Mouse (Mus musculus): ENCODE measurements around the gene Odf4.
"Not testable (repeated sequence)": the region's sequence is repeated elsewhere in the genome, so short reads cannot be mapped to it uniquely, and the experiment has no call there.

Odf4 gene

DNA sequence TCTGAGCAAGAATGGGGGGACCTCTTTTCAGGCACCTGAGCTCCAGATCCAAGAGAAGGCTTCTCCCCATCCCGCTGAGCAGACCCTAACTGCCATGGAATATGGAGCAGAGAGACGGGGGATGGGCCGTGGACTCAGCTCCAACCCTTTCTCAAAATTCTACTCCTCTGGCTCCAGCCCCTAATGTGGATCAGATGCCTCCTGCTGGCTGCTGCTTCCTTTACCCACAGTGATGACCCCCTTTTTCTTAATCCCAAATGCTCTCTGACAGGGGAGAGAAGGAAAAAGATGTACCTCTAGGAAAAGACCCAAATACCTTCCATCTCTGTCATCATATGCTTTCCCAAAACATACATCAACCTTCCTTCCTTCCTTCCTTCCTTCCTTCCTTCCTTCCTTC, at the start of gene Odf4:
Gene Odf4 (minus strand): TSS at position 101 of the 400 bp plus-strand sequence.
- DNase-seq (ENCODE audit: low spot score), result no peak

GRCm38 (mm10) chr11:68975601-68976000, 48.7 kb upstream of the Odf4 start:
- no peak for DNase-seq (ENCODE audit: low spot score)

DNA sequence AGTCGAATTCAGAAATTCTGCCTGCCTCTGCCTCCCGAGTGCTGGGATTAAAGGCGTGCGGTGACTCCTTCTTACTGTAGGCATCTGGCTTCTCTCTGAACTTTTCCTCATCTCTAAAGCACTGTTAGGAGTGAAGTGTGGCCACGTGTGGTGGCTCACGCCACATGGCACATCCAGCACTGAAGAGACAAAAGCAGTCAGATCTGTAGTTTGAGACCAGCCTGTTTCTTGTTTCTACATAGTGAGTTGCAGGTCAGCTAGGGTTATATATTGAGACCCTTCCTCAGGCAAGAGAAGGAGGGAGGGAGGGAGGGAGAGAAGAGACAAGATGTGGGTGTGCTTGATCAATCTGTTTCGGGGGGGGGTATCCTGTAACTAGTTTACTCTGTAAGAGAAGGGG, 48.2 kb upstream of the Odf4 start, which contains the start of gene Rangrf:
Gene Rangrf (minus strand): TSS at position 101 of the 400 bp plus-strand sequence.
- DNase-seq (ENCODE audit: low spot score), result no peak

DNA sequence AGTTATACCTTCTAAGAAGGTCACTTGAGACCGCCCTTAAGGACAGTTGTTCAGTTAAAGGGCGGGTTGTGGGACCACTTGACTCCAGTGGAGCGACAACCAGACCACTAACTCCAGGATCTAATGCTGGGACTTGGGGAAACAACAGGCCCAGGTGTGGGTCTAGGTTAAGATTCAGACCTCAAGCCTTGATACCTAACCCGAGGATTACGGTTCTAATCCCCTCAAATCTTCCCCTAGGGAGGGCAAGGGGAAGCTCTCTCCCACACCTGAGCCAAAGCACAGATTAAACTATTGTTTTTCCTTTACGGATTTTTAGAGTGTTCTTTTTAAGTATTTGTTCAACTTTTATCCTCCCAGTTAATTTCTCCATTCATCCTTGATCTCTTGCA, 47.2 kb upstream of the Odf4 start:
- DNase-seq (ENCODE audit: low spot score), result no peak

GRCm38 (mm10) chr11:68973250-68974058, 46.6 kb upstream of the Odf4 start:
- peak; percentile 86 for DNase-seq (ENCODE audit: low spot score)

DNA sequence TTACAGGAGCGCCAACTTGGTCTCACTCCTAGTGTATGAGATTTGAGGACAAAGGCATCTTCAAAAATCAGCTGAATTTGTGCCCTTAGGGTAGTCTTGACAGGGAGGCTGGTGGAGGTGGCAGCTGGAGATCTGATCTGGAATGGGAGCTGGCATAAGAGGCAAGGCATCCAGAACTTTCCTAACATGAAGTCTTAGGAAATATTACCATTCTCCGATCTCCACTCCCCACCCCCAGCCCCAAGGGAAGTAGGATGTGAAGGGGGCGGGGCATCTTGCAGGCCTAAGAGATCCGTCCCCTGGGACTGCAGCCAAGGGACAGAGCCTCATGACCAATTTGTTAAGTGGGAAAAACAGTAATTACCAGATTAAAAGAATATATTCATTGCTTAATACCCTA, 43.4 kb upstream of the Odf4 start:
- no peak for DNase-seq (ENCODE audit: low spot score)

DNA sequence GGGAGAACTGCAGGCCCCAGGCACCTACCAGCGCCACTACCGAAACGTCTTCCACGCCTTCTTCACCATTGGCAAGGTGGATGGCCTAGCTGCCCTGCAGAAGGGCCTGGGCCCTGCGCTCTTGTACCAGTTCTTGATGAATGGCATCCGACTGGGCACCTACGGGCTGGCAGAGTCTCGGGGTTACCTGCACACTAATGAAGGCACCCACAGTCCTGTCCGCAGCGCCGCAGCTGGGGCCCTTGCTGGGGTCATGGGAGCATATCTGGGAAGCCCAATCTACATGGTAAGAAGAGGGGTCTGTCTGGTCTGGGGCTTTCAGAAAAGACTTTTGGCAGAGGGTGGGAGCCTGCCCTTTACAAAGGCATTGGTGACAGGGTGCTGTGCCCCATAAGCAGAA, 41.9 kb upstream of the Odf4 start:
- no peak for DNase-seq (ENCODE audit: low spot score)

- peak; percentile 92 for DNase-seq (ENCODE audit: low spot score)
Measured at GRCm38 (mm10) chr11:68967337-68968282, 40.7 kb upstream of the Odf4 start, which contains the start of gene Slc25a35. Slc25a35 (plus strand) TSS chr11:68968131.

DNA sequence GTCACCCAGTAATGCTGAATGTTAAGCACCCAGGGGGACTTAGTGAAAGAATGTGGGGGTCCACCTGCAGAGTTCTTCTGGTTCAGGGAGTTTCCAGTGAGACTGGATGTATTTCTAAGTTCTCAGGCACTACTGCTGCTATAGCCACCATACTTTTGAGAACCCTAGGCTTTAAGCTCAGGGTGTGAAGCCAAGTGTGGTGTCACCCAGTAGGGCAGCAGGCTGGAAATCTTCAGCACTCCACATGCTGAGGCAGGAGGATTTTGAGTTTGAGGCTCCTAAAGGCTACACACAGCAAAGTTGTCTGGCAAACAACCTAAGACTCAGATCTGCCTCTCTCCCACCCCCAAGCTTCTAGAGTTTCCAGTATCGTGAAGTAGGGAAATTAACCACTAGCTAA, 39.7 kb upstream of the Odf4 start:
- DNase-seq (ENCODE audit: low spot score), result no peak

GRCm38 (mm10) chr11:68965845-68966244, 39.0 kb upstream of the Odf4 start:
- no peak for DNase-seq (ENCODE audit: low spot score)

- no peak for DNase-seq (ENCODE audit: low spot score)
Measured at GRCm38 (mm10) chr11:68965050-68965449, 38.2 kb upstream of the Odf4 start.

GRCm38 (mm10) chr11:68963405-68963804, 36.5 kb upstream of the Odf4 start:
- no peak for DNase-seq (ENCODE audit: low spot score)

GRCm38 (mm10) chr11:68962159-68962558, 35.3 kb upstream of the Odf4 start:
- not testable (repeated sequence) for DNase-seq (ENCODE audit: low spot score)

GRCm38 (mm10) chr11:68961596-68961995, 34.7 kb upstream of the Odf4 start:
- no peak for DNase-seq (ENCODE audit: low spot score)

DNA sequence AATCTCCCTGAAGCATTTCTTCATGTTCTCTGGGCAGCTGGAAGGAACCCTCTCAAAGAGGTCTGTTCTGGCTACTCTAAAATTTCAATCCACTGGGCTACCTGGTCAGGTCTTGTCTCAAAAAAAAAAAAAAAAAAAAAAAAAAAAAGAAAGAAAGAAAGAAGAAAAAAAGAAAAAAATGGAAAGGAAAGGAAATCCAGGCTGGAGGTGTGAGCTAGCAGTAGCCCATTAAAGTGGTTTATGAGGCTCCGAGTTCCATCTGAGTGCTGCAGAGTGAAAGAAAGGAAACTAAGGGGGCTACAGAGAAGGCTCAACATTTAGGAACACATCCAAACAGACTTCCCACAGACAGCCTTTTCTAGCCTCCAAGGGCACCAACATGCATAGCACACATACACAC, 31.1 kb upstream of the Odf4 start:
- no peak for DNase-seq (ENCODE audit: low spot score)

GRCm38 (mm10) chr11:68957308-68957707, 30.4 kb upstream of the Odf4 start, which contains the start of gene Arhgef15:
Arhgef15 (minus strand) TSS chr11:68957480.
- no peak for DNase-seq (ENCODE audit: low spot score)

DNA sequence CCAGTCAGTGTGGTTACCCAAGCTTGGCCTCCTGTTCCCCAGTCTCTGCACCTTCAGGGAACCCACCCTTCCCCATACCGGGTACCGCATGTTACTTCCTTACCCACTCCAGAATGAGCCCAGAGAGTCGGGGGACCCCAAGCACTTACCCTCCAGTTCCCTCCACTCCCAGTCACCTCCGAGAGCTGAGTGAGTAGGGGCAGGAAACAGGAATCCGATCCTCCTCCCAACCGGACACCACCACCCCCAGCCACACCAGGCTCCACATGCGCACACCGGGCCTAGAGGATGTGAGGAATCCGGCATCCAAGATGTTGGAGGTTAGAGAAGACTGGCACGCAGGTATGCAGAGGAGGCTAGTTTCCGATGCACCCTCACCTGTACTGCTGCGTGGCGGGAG, 29.8 kb upstream of the Odf4 start:
- no peak for DNase-seq (ENCODE audit: low spot score)

- DNase-seq (ENCODE audit: low spot score), result no peak
Measured at GRCm38 (mm10) chr11:68956107-68956506, 29.2 kb upstream of the Odf4 start.

GRCm38 (mm10) chr11:68955473-68955872, 28.6 kb upstream of the Odf4 start:
- no peak for DNase-seq (ENCODE audit: low spot score)

DNA sequence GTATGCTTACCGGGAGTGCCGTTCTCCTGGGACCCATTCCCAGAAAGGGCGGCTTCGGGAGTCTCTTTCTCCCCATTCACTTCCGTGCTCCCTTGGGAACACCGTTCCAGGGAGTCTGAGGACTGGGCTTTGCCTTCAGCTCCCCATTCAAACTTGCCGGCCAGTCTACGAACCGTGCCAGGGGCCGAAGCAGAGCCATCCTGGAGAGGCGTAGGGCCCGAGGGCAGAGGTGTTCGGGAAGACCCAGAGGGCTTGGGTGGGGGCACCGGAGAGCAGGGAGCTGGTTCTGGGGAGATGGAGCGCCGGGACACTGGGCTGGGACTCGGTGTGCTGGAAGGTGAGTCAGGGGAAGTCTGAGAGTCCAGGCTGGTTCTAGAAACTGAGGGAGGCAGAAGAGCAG, 27.5 kb upstream of the Odf4 start:
- no peak for DNase-seq (ENCODE audit: low spot score)

GRCm38 (mm10) chr11:68953903-68954302, 27.0 kb upstream of the Odf4 start:
- no peak for DNase-seq (ENCODE audit: low spot score)

DNA sequence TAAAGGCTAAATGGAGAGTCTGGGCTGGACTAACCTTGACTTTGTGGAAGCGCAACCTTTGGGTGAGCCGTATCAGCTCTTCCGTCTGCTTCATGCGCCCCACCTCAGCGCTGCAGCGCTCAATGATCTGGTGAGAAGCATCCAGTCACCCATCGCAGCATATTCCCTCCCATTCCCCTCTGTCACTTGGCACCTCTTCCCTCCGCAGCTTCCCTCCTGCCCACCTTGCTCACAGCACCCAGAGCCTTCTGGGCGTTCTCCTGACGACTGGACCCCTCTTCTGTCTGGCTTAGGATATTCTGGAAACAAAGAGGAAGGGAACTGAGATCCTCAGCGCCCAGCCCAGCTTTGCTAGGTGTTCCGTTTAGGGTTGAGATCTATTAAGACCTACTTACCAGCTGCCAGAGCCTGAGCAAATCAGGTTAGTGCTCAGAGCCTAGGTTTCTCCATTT, 20.7 kb upstream of the Odf4 start:
- DNase-seq (ENCODE audit: low spot score), result no peak
